Mouse (Mus musculus) stomach, postnatal 0 days (tissue): ENCODE results near the gene Zfp870. TPM values are rescaled to one million over a fixed set of nuclear protein-coding genes. Genes with fewer than 3 reads are reported as not detected.
"Not testable (repeated sequence)": the region's sequence is repeated elsewhere in the genome, so short reads cannot be mapped to it uniquely, and the experiment has no call there.

Source experiments
- ATAC-seq: fragments of 200-750 bp; cut with Nextera tagmentation; 2 replicates; pipeline ENCODE4 v1.8.0; 2017; ENCODE audit not compliant: low FRiP score, low TSS enrichment
- DNase-seq: peaks from one replicate; pipeline ENCODE4 v3.0.0-alpha.2; 2016; ENCODE audit warnings: low spot score
- H3K27ac ChIP-seq: fragments of 300-500 bp; sonication (generic); replicated peaks from 2 replicates; pipeline ENCODE4 v1.5.1; 2014; ENCODE audit warnings: mild to moderate bottlenecking, control low read depth
- H3K27me3 ChIP-seq: fragments of 300-500 bp; sonication (generic); 2 replicates; pipeline ENCODE4 v1.6.1; 2014; ENCODE audit warnings: low read length; ENCODE audit not compliant: control insufficient read depth, insufficient read depth
- H3K36me3 ChIP-seq: fragments of 300-500 bp; sonication (generic); 2 replicates; pipeline ENCODE4 v1.6.1; 2014; ENCODE audit warnings: low read length, mixed read lengths; ENCODE audit not compliant: control insufficient read depth, insufficient read depth
- H3K4me1 ChIP-seq: fragments of 300-500 bp; sonication (generic); replicated peaks from 2 replicates; pipeline ENCODE4 v1.6.1; 2014; ENCODE audit warnings: antibody characterized with exemption; ENCODE audit not compliant: control insufficient read depth, insufficient read depth
- H3K4me2 ChIP-seq: fragments of 300-500 bp; sonication (generic); replicated peaks from 2 replicates; pipeline ENCODE4 v1.6.1; 2014; ENCODE audit warnings: low read depth, mild to moderate bottlenecking, control low read depth, moderate library complexity
- H3K4me3 ChIP-seq: fragments of 300-500 bp; sonication (generic); 2 replicates; pipeline ENCODE4 v1.5.1; 2014; ENCODE audit warnings: low read depth, low read length, control low read depth
- H3K9ac ChIP-seq: fragments of 300-500 bp; sonication (generic); 2 replicates; pipeline ENCODE4 v1.6.1; 2014; ENCODE audit warnings: mild to moderate bottlenecking, low read length, control low read depth, mixed read lengths
- H3K9me3 ChIP-seq: fragments of 300-500 bp; sonication (generic); 2 replicates; pipeline ENCODE4 v1.6.1; 2016; ENCODE audit warnings: low read length; ENCODE audit not compliant: control insufficient read depth
- CTCF ChIP-seq: IDR thresholded peaks from 2 replicates; pipeline ENCODE4 v1.5.1; 2016; ENCODE audit warnings: antibody characterized with exemption, low read depth, mild to moderate bottlenecking, moderate library complexity
- EP300 ChIP-seq: optimal IDR thresholded peaks from 2 replicates; pipeline ENCODE3; 2016; ENCODE audit warnings: antibody characterized with exemption
- WGBS: fragments of 180-500 bp; shearing (Covaris S2); extraction: QIAGEN DNeasy Blood & Tissue Kit; methylation state at CpG from one replicate; pipeline ENCODE4 v1.1.7; 2014; 5-methylcytosine and 5-hydroxymethylcytosine counted together
- polyA plus RNA-seq: library from polyadenylated mRNA; unstranded; fragments of >200 nt; fragmentation: Nextera tagmentation; extraction: Ambion mirVana; gene quantifications from 2 replicates; pipeline ENCODE4 v1.2.1, GENCODE M21; 2015

Gene Zfp870
- polyA plus RNA-seq, 1 experiment from 2014 or later, result 2.6 TPM

DNA sequence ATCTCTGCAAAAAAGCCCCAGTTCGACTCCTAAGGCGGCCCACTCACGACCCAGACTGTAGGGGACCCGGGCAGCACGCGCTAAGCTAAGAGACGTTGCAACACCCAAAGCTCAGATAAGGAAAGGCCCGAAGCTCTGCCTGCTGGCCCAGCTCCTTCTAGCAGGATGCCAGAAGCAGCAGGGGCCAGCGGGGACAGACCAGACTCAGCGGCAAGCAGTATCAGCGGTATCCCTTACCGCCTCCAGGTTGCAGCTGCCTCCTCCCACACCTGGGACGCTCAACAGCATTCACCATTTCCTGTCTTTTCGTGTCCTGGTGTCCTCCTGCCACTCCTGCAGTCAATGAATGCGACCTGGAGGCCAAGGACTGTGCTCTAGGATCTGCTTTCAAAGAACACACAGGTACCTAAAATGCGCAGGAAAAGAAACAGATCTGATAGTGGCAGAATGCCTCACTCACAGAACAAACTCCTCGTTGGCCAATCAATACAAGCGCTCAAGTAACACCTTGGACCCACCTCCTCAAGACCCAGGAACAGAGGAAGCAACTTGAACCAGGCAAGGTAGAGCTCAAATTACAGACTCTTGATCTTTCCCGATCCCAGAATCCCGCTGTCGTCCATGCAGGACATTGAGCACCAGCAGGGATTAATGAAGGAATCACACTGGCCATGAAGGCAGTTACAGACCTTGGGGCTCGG, 13.8 kb downstream of the Zfp870 start:
- H3K27ac ChIP-seq, result no peak overlapping the region
- H3K36me3 ChIP-seq, result peaks cover under 1% of the 10 kb centered on the region; the same call in 1 of the 2 replicates
- TF ChIP-seq CTCF (no peak), EP300 (no peak)
- H3K27me3 ChIP-seq, result no peaks in the 10 kb centered on the region
- H3K4me3 ChIP-seq, result no peak overlapping the region
- peak overlapping the region; percentile 6 for H3K4me2 ChIP-seq
- ATAC-seq, result no peak
- peak; percentile 28 for DNase-seq
- H3K9me3 ChIP-seq, result no peaks in the 10 kb centered on the region
- WGBS, result 6% methylated on average over 22 of the region's 22 CpGs
- H3K4me1 ChIP-seq, result no peaks in the 10 kb centered on the region
- no peak overlapping the region for H3K9ac ChIP-seq

DNA sequence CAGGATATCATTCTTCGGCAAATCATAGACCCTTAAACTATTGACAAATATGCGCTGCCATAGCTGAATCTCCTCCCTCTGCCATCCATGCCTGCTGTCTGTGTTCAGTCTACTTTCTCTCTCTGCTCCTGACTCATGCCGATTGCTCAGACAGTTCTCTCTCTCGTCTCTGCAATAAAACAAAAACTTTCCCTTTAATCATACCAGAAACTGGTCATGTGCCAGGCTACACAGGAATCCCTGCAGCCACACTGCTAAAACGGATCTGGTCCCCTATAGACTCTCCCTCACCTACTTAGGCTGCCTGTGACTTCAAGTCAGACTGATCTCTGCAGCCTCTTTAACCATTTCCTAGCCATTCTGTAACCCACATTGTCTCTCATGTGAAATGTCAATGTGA, 18.7 kb downstream of the Zfp870 start:
- H3K36me3 ChIP-seq, result no peaks in the 10 kb centered on the region
- WGBS, result 54% methylated on average over 5 of the region's 5 CpGs

DNA sequence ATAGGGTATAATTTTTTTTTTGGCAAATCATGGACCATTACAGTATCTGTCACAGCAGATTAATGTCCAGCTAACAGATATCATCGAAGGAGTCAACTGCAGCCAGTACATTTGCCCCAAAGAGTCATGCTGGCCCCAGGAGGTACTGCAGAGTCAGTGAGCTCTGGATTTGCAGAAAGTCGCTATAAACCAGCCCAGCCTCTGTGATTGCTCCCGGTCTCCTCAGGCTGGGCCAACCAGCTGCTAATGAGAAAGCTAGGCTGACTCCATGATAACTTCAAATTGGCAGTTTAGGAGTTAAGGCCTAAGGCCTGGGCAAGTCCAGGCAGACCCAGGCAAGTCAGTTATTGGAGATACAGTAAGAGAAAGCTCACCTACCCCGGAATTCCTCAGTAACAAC, 19.4 kb downstream of the Zfp870 start:
- no peak overlapping the region for H3K4me2 ChIP-seq
- H3K9me3 ChIP-seq, result no peaks in the 10 kb centered on the region
- TF ChIP-seq EP300 (no peak), CTCF (no peak)
- no peak overlapping the region for H3K27ac ChIP-seq
- DNase-seq (no peak), ATAC-seq (no peak)
- H3K4me3 ChIP-seq, result no peak overlapping the region
- H3K9ac ChIP-seq, result no peak overlapping the region
- WGBS, result 75% methylated on average over 4 of the region's 4 CpGs
- H3K36me3 ChIP-seq, result no peaks in the 10 kb centered on the region
- no peaks in the 10 kb centered on the region for H3K27me3 ChIP-seq
- H3K4me1 ChIP-seq, result no peaks in the 10 kb centered on the region

More for the DNA sequence above, 18.7 kb downstream of the Zfp870 start:
- H3K4me2 ChIP-seq, result no peak overlapping the region
- no peaks in the 10 kb centered on the region for H3K4me1 ChIP-seq
- no peak overlapping the region for H3K27ac ChIP-seq
- no peaks in the 10 kb centered on the region for H3K27me3 ChIP-seq
- ATAC-seq (no peak), DNase-seq (no peak)
- TF ChIP-seq CTCF (no peak), EP300 (no peak)
- no peak overlapping the region for H3K4me3 ChIP-seq
- no peaks in the 10 kb centered on the region for H3K9me3 ChIP-seq
- no peak overlapping the region for H3K9ac ChIP-seq

GRCm38 (mm10) chr17:32871483-32871882, 20.0 kb downstream of the Zfp870 start:
- Histone ChIP-seq H3K36me3 (no peaks in the 10 kb centered on the region), H3K4me2 (no peak overlapping the region), H3K9ac (no peak overlapping the region), H3K4me3 (no peak overlapping the region), H3K27me3 (no peaks in the 10 kb centered on the region), H3K4me1 (no peaks in the 10 kb centered on the region), H3K27ac (no peak overlapping the region), H3K9me3 (no peaks in the 10 kb centered on the region)
- TF ChIP-seq CTCF (no peak), EP300 (no peak)
- ATAC-seq (no peak), DNase-seq (no peak)
- WGBS, result 91% methylated on average over 1 of the region's 1 CpGs

DNA sequence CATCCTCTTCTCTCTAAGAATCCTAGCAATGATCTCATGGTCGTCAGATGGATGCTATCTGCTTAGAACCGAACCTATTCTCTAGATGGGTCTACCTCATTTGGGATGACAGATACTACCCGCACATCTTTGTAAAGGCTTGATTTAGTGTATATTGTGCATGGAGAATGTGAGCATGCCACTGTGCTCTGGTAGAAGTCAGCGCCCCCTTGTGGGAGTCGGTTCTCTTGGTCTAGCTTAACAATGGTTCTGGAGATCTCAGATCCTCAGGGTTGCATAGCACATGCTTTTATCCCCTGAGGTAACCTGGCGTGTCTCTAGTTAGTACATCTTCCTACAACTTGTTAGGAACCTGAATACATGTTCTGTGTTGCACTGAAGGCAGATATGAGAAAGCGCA, 24.2 kb downstream of the Zfp870 start:
- H3K36me3 ChIP-seq, H3K27ac ChIP-seq, H3K4me1 ChIP-seq, H3K27me3 ChIP-seq, H3K9me3 ChIP-seq, DNase-seq, H3K4me2 ChIP-seq, ATAC-seq, H3K9ac ChIP-seq, H3K4me3 ChIP-seq: not testable (repeated sequence)
- WGBS, result 57% methylated on average over 4 of the region's 7 CpGs

GRCm38 (mm10) chr17:32856713-32857112, 34.7 kb downstream of the Zfp870 start:
- not testable (repeated sequence) for H3K4me3 ChIP-seq, H3K9me3 ChIP-seq, H3K27ac ChIP-seq, DNase-seq, H3K4me2 ChIP-seq, H3K27me3 ChIP-seq, ATAC-seq, H3K9ac ChIP-seq, H3K36me3 ChIP-seq, H3K4me1 ChIP-seq
- WGBS, result 65% methylated on average over 3 of the region's 6 CpGs
